Mouse (Mus musculus) brain, embryonic 14.5 days (tissue): ENCODE results near the gene Washc2.

Source experiments
- CTCF ChIP-seq: fragments of 200-500 bp; IDR thresholded peaks from 2 replicates; pipeline ENCODE4 v1.5.1; 2012; ENCODE audit warnings: inconsistent platforms, mild to moderate bottlenecking, moderate library complexity, borderline replicate concordance; ENCODE audit not compliant: insufficient read depth, insufficient read length; ENCODE audit errors: extremely low read depth
- POLR2A ChIP-seq: fragments of 200-500 bp; IDR thresholded peaks from 2 replicates; pipeline ENCODE4 v1.6.1; 2012; ENCODE audit warnings: mild to moderate bottlenecking, inconsistent platforms, borderline replicate concordance; ENCODE audit not compliant: poor library complexity, insufficient read depth, insufficient read length, severe bottlenecking; ENCODE audit errors: extremely low read depth

GRCm38 (mm10) chr6:116265603-116266002 is 57.8 kb downstream of the Washc2 start:
- TF ChIP-seq CTCF, result no peak
- no peak for TF ChIP-seq POLR2A
